Mouse (Mus musculus) gastrocnemius, postnatal 10 days (tissue): Measurements from ENCODE around the gene Dnaja2. TPM values are rescaled to one million over a fixed set of nuclear protein-coding genes. Genes with fewer than 3 reads are reported as not detected.

Experiments used
- DNase-seq: peaks from one replicate; pipeline ENCODE4 v3.0.0; 2021; ENCODE audit warnings: mixed read lengths
- long read RNA-seq, 2 experiments: library from polyadenylated mRNA; stranded (forward); transcript quantifications; one replicate each; pipeline ENCODE4 v2.0.0; 2021
- total RNA-seq, 2 experiments: library from RNA; stranded (reverse); gene quantifications; 2 replicates each; pipeline ENCODE4 v1.2.3; 2021

Dnaja2 gene
- total RNA-seq = 100 to 1,000 TPM; 168 to 183 TPM
- long read RNA-seq, experiment 1, transcript Dnaja2-201 (9 exons, 2,919 nt) = major isoform, 275 of 286 reads
- long read RNA-seq, experiment 1, partial matches to known transcripts = 7 of 286 reads
- long read RNA-seq, experiment 1, other reads (novel, unspliced or antisense) = 4 of 286 reads
- long read RNA-seq, experiment 2, transcript Dnaja2-201 (9 exons, 2,919 nt) = major isoform, 248 of 261 reads
- long read RNA-seq, experiment 2, partial matches to known transcripts = 8 of 261 reads
- long read RNA-seq, experiment 2, other reads (novel, unspliced or antisense) = 5 of 261 reads

- peak; percentile 93 for DNase-seq
Measured at GRCm38 (mm10) chr8:85555181-85556145, at the start of gene Dnaja2. Dnaja2 (minus strand) TSS chr8:85555344.

- DNase-seq = no peak
Measured at GRCm38 (mm10) chr8:85604201-85604600, 49.1 kb upstream of the Dnaja2 start.

- peak; percentile 62 for DNase-seq
Measured at GRCm38 (mm10) chr8:85603203-85603895, 48.2 kb upstream of the Dnaja2 start.

GRCm38 (mm10) chr8:85602737-85603136, 47.6 kb upstream of the Dnaja2 start:
- no peak for DNase-seq

- no peak for DNase-seq
Measured at GRCm38 (mm10) chr8:85601741-85602140, 46.6 kb upstream of the Dnaja2 start.

- no peak for DNase-seq
Measured at GRCm38 (mm10) chr8:85597413-85598191, 42.5 kb upstream of the Dnaja2 start.

- DNase-seq = peak; percentile 32
Measured at GRCm38 (mm10) chr8:85595391-85595790, 40.2 kb upstream of the Dnaja2 start.

GRCm38 (mm10) chr8:85594983-85595382, 39.8 kb upstream of the Dnaja2 start:
- DNase-seq = no peak

GRCm38 (mm10) chr8:85593324-85593723, 38.2 kb upstream of the Dnaja2 start:
- DNase-seq = no peak

GRCm38 (mm10) chr8:85591532-85591931, 36.4 kb upstream of the Dnaja2 start:
- no peak for DNase-seq

- DNase-seq = no peak
Measured at GRCm38 (mm10) chr8:85590258-85590657, 35.1 kb upstream of the Dnaja2 start.

- DNase-seq = no peak
Measured at GRCm38 (mm10) chr8:85588596-85588995, 33.5 kb upstream of the Dnaja2 start.

- DNase-seq = no peak
Measured at GRCm38 (mm10) chr8:85577666-85578065, 22.5 kb upstream of the Dnaja2 start.

- no peak for DNase-seq
Measured at GRCm38 (mm10) chr8:85573972-85574496, 18.9 kb upstream of the Dnaja2 start.

GRCm38 (mm10) chr8:85570466-85570865, 15.3 kb upstream of the Dnaja2 start:
- no peak for DNase-seq

GRCm38 (mm10) chr8:85567801-85568200, 12.7 kb upstream of the Dnaja2 start:
- DNase-seq = no peak

- no peak for DNase-seq
Measured at GRCm38 (mm10) chr8:85565186-85565585, 10.0 kb upstream of the Dnaja2 start.

- DNase-seq = no peak
Measured at GRCm38 (mm10) chr8:85563336-85563735, 8.2 kb upstream of the Dnaja2 start.

GRCm38 (mm10) chr8:85559966-85560365, 4.8 kb upstream of the Dnaja2 start:
- no peak for DNase-seq

GRCm38 (mm10) chr8:85559201-85559600, 4.1 kb upstream of the Dnaja2 start:
- DNase-seq = no peak

- DNase-seq = no peak
Measured at GRCm38 (mm10) chr8:85557601-85557986, 2.5 kb upstream of the Dnaja2 start.
